23 mouse cellular contexts compared by ENCODE assay signal in the genomic region with DNA sequence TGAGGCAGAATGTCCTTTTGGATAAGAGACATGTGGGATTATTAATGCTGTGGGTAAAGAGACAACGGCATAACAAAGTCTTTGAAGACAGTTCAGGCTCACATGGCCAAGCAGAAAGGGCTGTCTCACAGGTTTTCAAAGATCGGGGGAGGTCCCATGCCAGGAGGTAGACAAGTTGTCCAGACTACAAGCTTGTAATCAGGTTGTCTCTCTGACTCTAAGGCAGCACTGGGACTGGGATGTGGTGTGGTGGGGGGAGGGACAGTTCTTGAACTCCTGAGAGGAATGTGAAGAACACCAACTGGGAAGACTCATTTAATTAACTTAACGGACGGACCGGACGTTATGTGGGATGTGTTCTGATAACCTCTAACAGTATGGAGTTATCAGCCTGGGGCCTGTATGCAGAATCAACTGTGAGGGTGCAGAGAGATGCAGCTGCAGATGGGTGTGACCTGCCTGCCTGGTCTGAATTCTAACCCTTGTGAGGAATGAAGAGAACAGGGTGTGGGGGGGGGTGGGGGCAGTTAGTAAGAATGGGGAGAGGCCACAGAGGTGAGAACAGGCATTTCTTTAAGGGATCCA. TPM values are rescaled to one million over a fixed set of nuclear protein-coding genes. Genes with fewer than 3 reads are reported as not detected.
DNase-seq lines count a peak whose midpoint lies in the region; ATAC-seq and TF ChIP-seq lines count a peak whose summit lies in the region.
"Had no signal": no experiment of that assay in that cellular context is flagged by ENCODE, and none has a peak within 500 bp of the region (broad histone marks: within the 10 kb centered on the region; RNA-seq: fewer than 3 reads in every experiment).

No protein-coding gene starts in this region.

- no peaks in the 10 kb centered on the region for H3K79me2 ChIP-seq in heart, adult 2 months (replicated peaks; ENCODE audit: control insufficient read depth, insufficient read depth, low read length)

- no peaks in the 10 kb centered on the region for H3K4me1 ChIP-seq in heart, adult 2 months (ENCODE audit: control insufficient read depth, insufficient read depth, low read length)
- H3K4me1 ChIP-seq in liver, embryonic 12.5 days = peaks cover 37% of the 10 kb centered on the region
- H3K4me1 ChIP-seq in hindbrain, embryonic 14.5 days (replicated peaks; ENCODE audit: control insufficient read depth, insufficient read depth, low read length) = no peaks in the 10 kb centered on the region
- no peaks in the 10 kb centered on the region for H3K4me1 ChIP-seq in intestine, postnatal 0 days (replicated peaks; ENCODE audit: control insufficient read depth, insufficient read depth, low read length)
- H3K4me1 ChIP-seq: forebrain, embryonic 13.5 days; heart, embryonic 13.5 days; neural tube, embryonic 15.5 days had no signal

- TF ChIP-seq CTCF in heart, adult 2 months (IDR thresholded peaks at IDR 0.05) = no peak
- no peak for TF ChIP-seq CTCF in intestine, postnatal 0 days (IDR thresholded peaks at IDR 0.05; ENCODE audit: low read depth)

- H3K9ac ChIP-seq in heart, adult 2 months (ENCODE audit: low read depth, low read length) = no peak overlapping the region
- peak overlapping the region; percentile 35; the same call in 1 of the 2 replicates for H3K9ac ChIP-seq in liver, embryonic 12.5 days
- no peak overlapping the region for H3K9ac ChIP-seq in hindbrain, embryonic 14.5 days
- H3K9ac ChIP-seq in intestine, postnatal 0 days (ENCODE audit: low read depth, low read length) = no peak overlapping the region
- H3K9ac ChIP-seq: forebrain, embryonic 13.5 days; heart, embryonic 13.5 days; neural tube, embryonic 15.5 days had no signal

- no peaks in the 10 kb centered on the region for H3K27me3 ChIP-seq in heart, adult 2 months (ENCODE audit: control insufficient read depth, insufficient read depth, low read length)
- no peaks in the 10 kb centered on the region for H3K27me3 ChIP-seq in liver, embryonic 12.5 days (replicated peaks)
- H3K27me3 ChIP-seq in hindbrain, embryonic 14.5 days (ENCODE audit: control insufficient read depth, insufficient read depth, low read length) = no peaks in the 10 kb centered on the region
- no peaks in the 10 kb centered on the region for H3K27me3 ChIP-seq in intestine, postnatal 0 days (replicated peaks; ENCODE audit: control insufficient read depth, insufficient read depth, low read length)
- H3K27me3 ChIP-seq: forebrain, embryonic 13.5 days; heart, embryonic 13.5 days; neural tube, embryonic 15.5 days had no signal

- H3K36me3 ChIP-seq in heart, adult 2 months (ENCODE audit: control insufficient read depth, insufficient read depth, low read length) = no peaks in the 10 kb centered on the region
- H3K36me3 ChIP-seq in liver, embryonic 12.5 days = no peaks in the 10 kb centered on the region
- no peaks in the 10 kb centered on the region for H3K36me3 ChIP-seq in hindbrain, embryonic 14.5 days (replicated peaks; ENCODE audit: control insufficient read depth, insufficient read depth)
- no peaks in the 10 kb centered on the region for H3K36me3 ChIP-seq in intestine, postnatal 0 days (ENCODE audit: control insufficient read depth, insufficient read depth)
- H3K36me3 ChIP-seq: heart, embryonic 13.5 days; neural tube, embryonic 15.5 days had no signal

- H3K4me3 ChIP-seq in heart, adult 2 months = no peak overlapping the region
- H3K4me3 ChIP-seq in liver, embryonic 12.5 days = no peak overlapping the region
- no peak overlapping the region for H3K4me3 ChIP-seq in hindbrain, embryonic 14.5 days (replicated peaks; ENCODE audit: low read length)
- no peak overlapping the region for H3K4me3 ChIP-seq in intestine, postnatal 0 days (ENCODE audit: low read depth, low read length)
- H3K4me3 ChIP-seq: forebrain, embryonic 13.5 days; heart, embryonic 13.5 days; neural tube, embryonic 15.5 days had no signal

- WGBS in heart, adult 2 months = 67% methylated on average over 6 of the region's 6 CpGs
- whole genome bisulfite sequencing in liver, embryonic 12.5 days (ENCODE audit: insufficient replicate concordance) = 21% methylated on average over 6 of the region's 6 CpGs
- WGBS in hindbrain, embryonic 14.5 days = 91% methylated on average over 6 of the region's 6 CpGs
- WGBS in intestine, postnatal 0 days = 89% methylated on average over 6 of the region's 6 CpGs

- peak overlapping the region; percentile 47 for H3K4me2 ChIP-seq in liver, embryonic 12.5 days
- H3K4me2 ChIP-seq in hindbrain, embryonic 14.5 days (replicated peaks) = no peak overlapping the region
- no peak overlapping the region for H3K4me2 ChIP-seq in intestine, postnatal 0 days (replicated peaks; ENCODE audit: low read depth)
- H3K4me2 ChIP-seq: forebrain, embryonic 13.5 days; heart, embryonic 13.5 days; neural tube, embryonic 15.5 days had no signal

- DNase-seq in heart, adult 11 months = peak; percentile 65
- DNase-seq in heart, adult 2 months = no peak
- DNase-seq in c-Kit-positive CD71-positive TER-119-positive erythroid progenitor cells, embryonic 14.5 days (ENCODE audit: low spot score) = peak; percentile 67
- no peak for DNase-seq in hindbrain, embryonic 14.5 days (ENCODE audit: low spot score)
- DNase-seq in lung, postnatal 10 days = no peak
- DNase-seq: adrenal gland, adult 2 months; cerebellum, adult 11 months; cerebellum, postnatal 14 days; heart, postnatal 4 days; kidney, adult 18-20 months; right cerebral cortex, postnatal 14 days; spleen, adult 18-20 months; thymus, postnatal 14 days had no signal

- TF ChIP-seq POLR2A in heart, adult 2 months (IDR thresholded peaks at IDR 0.05; ENCODE audit: insufficient read depth, low read depth, low read length) = no peak

- H3K9me3 ChIP-seq in liver, embryonic 12.5 days (replicated peaks) = no peaks in the 10 kb centered on the region
- no peaks in the 10 kb centered on the region for H3K9me3 ChIP-seq in hindbrain, embryonic 14.5 days (ENCODE audit: control insufficient read depth, low read length)
- H3K9me3 ChIP-seq in intestine, postnatal 0 days (ENCODE audit: control insufficient read depth) = no peaks in the 10 kb centered on the region
- H3K9me3 ChIP-seq: forebrain, embryonic 13.5 days; heart, embryonic 13.5 days; neural tube, embryonic 15.5 days had no signal

- intact Hi-C loops in heart, adult 2 months (cut with DNase I) = no loop called here

- no peak overlapping the region for H3K27ac ChIP-seq in heart, adult 2 months
- H3K27ac ChIP-seq in liver, embryonic 12.5 days = peak overlapping the region; percentile 80
- no peak overlapping the region for H3K27ac ChIP-seq in hindbrain, embryonic 14.5 days
- H3K27ac ChIP-seq in intestine, postnatal 0 days (ENCODE audit: low read depth, low read length) = no peak overlapping the region
- H3K27ac ChIP-seq: forebrain, embryonic 13.5 days; heart, embryonic 13.5 days; hindbrain, postnatal 0 days; kidney, postnatal 0 days; neural tube, embryonic 15.5 days had no signal

- ATAC-seq in liver, embryonic 12.5 days = peak; percentile 92
- ATAC-seq in megakaryocyte-erythroid progenitor cell, adult 5-6 weeks (replicated peaks; ENCODE audit: low FRiP score, low TSS enrichment, poor library complexity, severe bottlenecking) = peak; percentile 91
- ATAC-seq in hindbrain, embryonic 14.5 days (ENCODE audit: low FRiP score) = no peak
- ATAC-seq in intestine, postnatal 0 days = no peak
- ATAC-seq: forebrain, embryonic 13.5 days; hindbrain, postnatal 0 days; lung, postnatal 0 days; midbrain, embryonic 16.5 days had no signal

- no peak for TF ChIP-seq EP300 in heart, adult 2 months (IDR thresholded peaks at IDR 0.05; ENCODE audit: insufficient read depth, low read depth, low read length)

RNA-seq across cellular contexts. Expression of gene Hdhd5, which starts 25.0 kb away (rescaled TPM):
- total RNA-seq in heart, adult 2 months (2021) = 10 to 100 TPM; 17.1 to 18.4 TPM
- polyA plus RNA-seq in heart, adult 2 months (2012; rRNA removed) = 29.9 and 38.7 TPM in 2 replicates
- 15.6 and 16.0 TPM in 2 replicates for polyA plus RNA-seq in liver, embryonic 12.5 days (2016; fragmentation: Nextera tagmentation; extraction: Ambion mirVana)
- total RNA-seq in megakaryocyte-erythroid progenitor cell, adult 5-6 weeks (2014; fragmentation: Nextera tagmentation) = 18.5 and 24.8 TPM in 2 replicates
- total RNA-seq in megakaryocyte-erythroid progenitor cell, adult 5-6 weeks (2017) = 10.1 and 18.1 TPM in 2 replicates
- polyA plus RNA-seq in hindbrain, embryonic 14.5 days (2014; fragmentation: Nextera tagmentation; extraction: Ambion mirVana) = 9.6 and 13.4 TPM in 2 replicates
- 5.9 and 6.1 TPM in 2 replicates for polyA plus RNA-seq in intestine, postnatal 0 days (2015; fragmentation: Nextera tagmentation; extraction: Ambion mirVana)

Comparison
In these comparisons a context has a peak if more than half of its experiments do, and no peak if none do; other contexts are left out.
1. DNase-seq: peak in heart, adult 11 months (single experiment) and c-Kit-positive CD71-positive TER-119-positive erythroid progenitor cells, embryonic 14.5 days (single experiment); none in heart, adult 2 months (0 of 2), hindbrain, embryonic 14.5 days (single experiment) and lung, postnatal 10 days (single experiment).
2. ATAC-seq: peak in liver, embryonic 12.5 days (single experiment) and megakaryocyte-erythroid progenitor cell, adult 5-6 weeks (single experiment); none in hindbrain, embryonic 14.5 days (single experiment) and intestine, postnatal 0 days (single experiment).